Mouse (Mus musculus) erythroblast, embryonic 14.5 days (primary cell): ENCODE data around the gene Anln.
"Not testable (repeated sequence)": the region's sequence is repeated elsewhere in the genome, so short reads cannot be mapped to it uniquely, and the experiment has no call there.

Source experiments
- GATA1 ChIP-seq: IDR thresholded peaks from 2 replicates; pipeline ENCODE4 v1.6.1; 2012; ENCODE audit warnings: low read length, inconsistent platforms, mixed read lengths
- TAL1 ChIP-seq: IDR thresholded peaks from 3 replicates; pipeline ENCODE4 v1.6.1; 2012; ENCODE audit warnings: low read length, inconsistent platforms, mixed read lengths

DNA sequence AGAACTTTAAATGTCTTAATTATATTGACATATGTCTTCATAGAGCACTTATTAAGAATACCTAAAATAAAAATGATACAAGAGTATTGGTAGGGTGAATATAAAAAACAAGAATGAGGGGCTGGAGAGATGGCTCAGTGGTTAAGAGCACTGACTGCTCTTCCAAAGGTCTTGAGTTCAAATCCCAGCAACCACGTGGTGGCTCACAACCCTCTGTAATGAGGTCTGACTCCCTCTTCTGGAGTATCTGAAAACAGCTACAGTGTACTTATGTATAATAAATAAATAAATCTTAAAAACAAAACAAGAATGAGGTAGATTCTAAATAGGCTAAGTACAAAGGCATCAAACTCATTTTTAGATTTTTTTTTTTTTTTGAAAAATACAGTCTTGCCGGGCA is 14.5 kb upstream of the Anln start:
- not testable (repeated sequence) for TF ChIP-seq GATA1, TAL1
